Mouse (Mus musculus) splenic B cell, adult 2 months (primary cell): ENCODE data around the gene Hnrnph3.
A peak's percentile ranks its signal among the peaks of the same experiment; 100 is the strongest.
"Not testable (repeated sequence)": the region's sequence is repeated elsewhere in the genome, so short reads cannot be mapped to it uniquely, and the experiment has no call there.

Experiments used
- DNase-seq: peaks from one replicate; pipeline ENCODE4 v3.0.0-alpha.2; 2011; ENCODE audit warnings: low read depth, low spot score
- H3K27me3 ChIP-seq: 2 replicates; pipeline ENCODE4 v1.6.1; 2012; ENCODE audit warnings: mild to moderate bottlenecking, low read length, moderate library complexity, mixed read lengths; ENCODE audit not compliant: control insufficient read depth, poor library complexity, insufficient read depth, severe bottlenecking
- H3K36me3 ChIP-seq: 2 replicates; pipeline ENCODE4 v1.6.1; 2012; ENCODE audit warnings: mild to moderate bottlenecking, low read length, moderate library complexity, mixed read lengths; ENCODE audit not compliant: control insufficient read depth, poor library complexity, insufficient read depth, severe bottlenecking

Gene Hnrnph3

GRCm38 (mm10) chr10:63023749-63024579, at the start of gene Hnrnph3, which contains the start of gene Pbld2:
TSS of gene Hnrnph3 (minus strand) at chr10:63024217.
TSS of gene Pbld2 (plus strand) at chr10:63024315.
- Histone ChIP-seq H3K36me3 (peaks cover 1% of the 10 kb centered on the region; the same call in 1 of the 2 replicates), H3K27me3 (no peaks in the 10 kb centered on the region)
- peak; percentile 99 for DNase-seq

DNA sequence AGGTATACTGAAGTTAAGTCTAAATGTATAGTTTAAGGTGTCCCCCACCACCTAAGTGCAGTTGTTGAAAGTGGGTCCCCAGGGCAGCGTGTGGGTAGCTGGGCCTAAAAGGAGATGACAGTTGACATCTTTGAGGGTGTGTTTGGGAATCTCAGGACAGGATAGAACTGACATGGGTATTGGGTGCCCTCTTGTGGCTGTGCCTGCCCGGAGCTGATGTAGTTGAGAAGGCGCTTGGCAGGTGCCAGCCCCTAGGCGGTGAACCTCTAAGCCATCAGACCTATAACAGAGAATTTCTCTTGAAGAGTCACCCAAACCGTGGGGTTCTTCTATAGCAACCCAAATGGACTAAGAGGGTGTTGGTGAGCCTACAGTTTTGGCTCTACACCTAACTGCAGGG, 42.0 kb upstream of the Hnrnph3 start:
- DNase-seq: peak; percentile 87
- Histone ChIP-seq H3K36me3 (no peaks in the 10 kb centered on the region), H3K27me3 (no peaks in the 10 kb centered on the region)

- Histone ChIP-seq H3K27me3 (no peaks in the 10 kb centered on the region), H3K36me3 (no peaks in the 10 kb centered on the region)
- no peak for DNase-seq
Observed at GRCm38 (mm10) chr10:63065561-63065960, 41.5 kb upstream of the Hnrnph3 start.

DNA sequence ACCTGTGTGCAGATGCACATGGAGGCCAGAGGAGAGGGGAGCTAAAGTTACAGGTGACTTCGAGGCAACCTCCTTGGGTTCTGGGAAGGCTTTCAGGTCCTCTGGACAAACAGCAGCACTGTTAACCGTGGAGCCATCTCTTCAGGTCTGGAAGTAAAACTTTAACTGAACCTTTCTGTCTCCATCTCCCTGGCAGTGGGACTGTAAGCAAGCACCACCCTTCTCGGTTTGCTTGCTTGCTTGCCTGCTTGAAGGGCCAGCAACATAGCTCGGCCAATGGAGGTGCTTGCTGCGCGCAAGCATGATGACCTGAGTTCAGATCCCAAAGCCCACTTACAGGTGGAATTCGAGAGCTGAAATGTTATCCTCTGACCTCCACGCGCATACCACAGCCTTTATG, 40.5 kb upstream of the Hnrnph3 start:
- Histone ChIP-seq H3K36me3 (no peaks in the 10 kb centered on the region), H3K27me3 (no peaks in the 10 kb centered on the region)
- DNase-seq: no peak

DNA sequence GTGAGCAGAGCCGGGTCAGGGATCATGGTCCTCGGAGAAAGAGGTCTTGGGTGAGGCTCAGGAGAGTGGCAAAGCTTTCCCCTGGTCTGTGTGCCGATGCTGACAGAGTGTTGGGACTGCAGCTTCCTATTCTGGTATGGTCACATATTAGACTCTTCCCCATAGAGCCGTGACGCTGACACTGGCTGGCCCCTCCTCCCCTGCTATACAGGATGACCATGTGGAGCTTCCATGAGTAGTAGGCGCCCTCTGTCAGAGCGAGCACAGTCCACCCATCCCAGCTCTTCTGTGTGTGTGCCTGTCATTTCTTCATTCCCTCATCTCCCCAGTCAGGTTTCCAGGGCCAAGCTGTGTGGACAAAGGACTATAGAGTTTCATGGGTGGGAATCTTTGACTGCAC, 39.3 kb upstream of the Hnrnph3 start:
- no peak for DNase-seq
- Histone ChIP-seq H3K36me3 (no peaks in the 10 kb centered on the region), H3K27me3 (no peaks in the 10 kb centered on the region)

- H3K36me3 ChIP-seq: no peaks in the 10 kb centered on the region
- DNase-seq: no peak
- H3K27me3 ChIP-seq: no peaks in the 10 kb centered on the region
Observed at GRCm38 (mm10) chr10:63062696-63063095, 38.7 kb upstream of the Hnrnph3 start.

- DNase-seq: no peak
- H3K27me3 ChIP-seq: no peaks in the 10 kb centered on the region
- no peaks in the 10 kb centered on the region for H3K36me3 ChIP-seq
Observed at GRCm38 (mm10) chr10:63061266-63061665, 37.2 kb upstream of the Hnrnph3 start.

DNA sequence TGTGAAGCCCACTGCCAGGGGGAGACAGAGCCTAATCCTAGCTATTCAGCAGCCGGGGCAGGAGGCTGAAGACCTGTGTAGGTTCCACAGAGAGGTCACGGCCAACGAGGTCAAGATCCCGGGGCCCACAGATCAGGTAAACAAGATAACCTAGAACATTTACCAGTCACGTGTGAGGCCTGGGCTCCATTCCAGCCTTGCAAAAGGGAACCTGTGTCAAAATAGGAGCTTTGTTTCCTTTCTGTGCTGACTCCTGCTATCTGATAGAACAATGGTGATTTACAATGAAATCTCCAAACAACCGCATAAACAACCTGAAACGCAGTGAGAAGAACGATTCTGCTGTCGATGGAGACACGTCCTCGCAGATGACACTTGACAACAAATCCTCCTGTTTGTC, 36.4 kb upstream of the Hnrnph3 start:
- Histone ChIP-seq H3K27me3 (no peaks in the 10 kb centered on the region), H3K36me3 (no peaks in the 10 kb centered on the region)
- no peak for DNase-seq

GRCm38 (mm10) chr10:63059862-63060261, 35.8 kb upstream of the Hnrnph3 start, which contains the start of gene Pbld1:
TSS of gene Pbld1 (plus strand) at chr10:63060162.
- H3K36me3 ChIP-seq: no peaks in the 10 kb centered on the region
- DNase-seq: no peak
- no peaks in the 10 kb centered on the region for H3K27me3 ChIP-seq

DNA sequence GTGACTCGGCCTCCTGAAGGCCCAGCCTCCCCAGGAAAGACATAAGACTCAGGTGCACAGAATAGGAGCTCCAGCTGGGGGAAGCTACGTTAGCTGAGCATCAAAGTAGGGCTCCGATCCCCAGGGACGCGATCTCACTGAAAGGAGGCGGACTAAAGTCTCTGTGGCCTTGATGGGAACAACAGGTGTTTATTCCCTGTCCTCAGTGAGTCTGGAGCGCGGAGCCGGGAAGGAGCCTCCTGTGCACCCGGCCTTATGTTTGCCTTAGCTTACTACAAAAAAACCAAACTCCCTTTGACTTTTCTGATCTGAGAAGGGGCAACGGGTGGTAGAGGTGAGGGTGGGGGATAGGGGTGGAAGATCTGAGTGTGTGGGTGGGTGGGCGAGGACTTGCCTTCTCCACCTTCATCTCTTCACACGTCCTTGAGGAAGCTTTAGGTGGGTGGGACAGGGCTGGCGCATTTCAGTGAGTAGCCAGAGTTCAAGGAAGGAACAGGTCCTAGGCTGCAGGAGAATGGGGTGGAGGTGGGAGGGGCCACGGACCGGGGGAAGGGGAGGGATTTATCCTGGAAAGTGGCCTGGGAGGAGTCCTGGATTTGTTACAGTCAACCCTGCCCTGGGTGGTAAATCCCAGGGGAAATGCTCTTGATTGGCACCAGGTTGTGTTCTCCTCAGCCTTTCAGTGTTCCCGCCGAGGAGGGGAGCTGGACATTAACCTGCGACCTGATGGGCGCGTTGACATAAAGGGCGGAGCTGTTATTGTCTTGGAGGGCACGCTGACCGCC, 33.1 kb upstream of the Hnrnph3 start:
- Histone ChIP-seq H3K36me3 (no peaks in the 10 kb centered on the region), H3K27me3 (no peaks in the 10 kb centered on the region)
- no peak for DNase-seq

GRCm38 (mm10) chr10:63054586-63054985, 30.6 kb upstream of the Hnrnph3 start:
- peak; percentile 30 for DNase-seq
- H3K36me3 ChIP-seq: no peaks in the 10 kb centered on the region

GRCm38 (mm10) chr10:63054071-63054470, 30.1 kb upstream of the Hnrnph3 start:
- not testable (repeated sequence) for H3K36me3 ChIP-seq, DNase-seq, H3K27me3 ChIP-seq

More at GRCm38 (mm10) chr10:63054586-63054985, 30.6 kb upstream of the Hnrnph3 start:
- no peaks in the 10 kb centered on the region for H3K27me3 ChIP-seq

DNA sequence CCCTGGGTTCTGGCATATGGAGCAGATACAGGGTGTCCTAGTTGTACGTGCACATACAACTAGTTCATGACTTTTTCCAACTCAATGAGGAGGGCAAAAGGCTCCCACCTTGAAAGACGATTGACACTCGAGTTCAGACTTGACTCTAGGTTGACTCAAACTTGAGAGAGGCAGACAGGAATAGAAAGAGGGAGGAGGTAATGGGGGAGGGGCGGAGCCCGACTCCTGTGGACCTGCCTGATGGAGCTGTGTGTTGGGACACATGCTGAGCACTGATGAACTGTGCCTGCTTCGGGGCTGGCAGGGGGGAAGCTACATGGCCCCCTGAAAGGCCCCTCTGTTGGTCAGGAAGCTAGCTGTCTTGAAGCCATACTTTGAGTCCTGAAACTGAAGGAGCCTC, 29.0 kb upstream of the Hnrnph3 start:
- DNase-seq: no peak
- no peaks in the 10 kb centered on the region for H3K36me3 ChIP-seq
- no peaks in the 10 kb centered on the region for H3K27me3 ChIP-seq

DNA sequence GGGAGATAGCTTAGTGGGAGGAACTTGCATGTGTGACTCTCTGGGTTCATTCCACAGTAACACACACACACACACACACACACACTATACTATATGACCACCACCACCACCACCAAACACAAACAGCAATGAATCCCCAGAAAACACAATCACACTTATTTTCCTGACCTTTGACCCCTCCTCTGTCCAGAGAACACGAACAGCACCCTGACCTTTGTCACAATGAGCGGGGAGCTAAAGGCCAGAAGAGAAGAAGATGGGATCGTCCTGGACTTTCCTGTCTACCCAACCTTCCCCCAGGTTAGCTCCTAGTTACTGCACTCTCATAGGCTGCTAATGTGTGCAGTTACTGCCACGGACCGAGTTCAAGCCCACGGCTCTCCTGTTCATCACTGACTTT, 28.0 kb upstream of the Hnrnph3 start:
- no peaks in the 10 kb centered on the region for H3K27me3 ChIP-seq
- DNase-seq: no peak
- no peaks in the 10 kb centered on the region for H3K36me3 ChIP-seq

- Histone ChIP-seq H3K27me3 (no peaks in the 10 kb centered on the region), H3K36me3 (no peaks in the 10 kb centered on the region)
- no peak for DNase-seq
Observed at GRCm38 (mm10) chr10:63051267-63051666, 27.2 kb upstream of the Hnrnph3 start.
